Mouse (Mus musculus): ENCODE measurements around the gene Farsa. TPM values are rescaled to one million over a fixed set of nuclear protein-coding genes. Genes with fewer than 3 reads are reported as not detected.
"Not testable (repeated sequence)": the region's sequence is repeated elsewhere in the genome, so short reads cannot be mapped to it uniquely, and the experiment has no call there.

Farsa gene
- total and polyA plus RNA-seq, 2 experiments = 11.0 to 32.4 TPM

GRCm38 (mm10) chr8:84902367-84902919 lies 45.7 kb downstream of the Farsa start:
- H3K4me3 ChIP-seq (ENCODE audit: insufficient read depth, low read depth, low read length) = peak overlapping the region; percentile 94
- no peaks in the 10 kb centered on the region for H3K27me3 ChIP-seq (ENCODE audit: control insufficient read depth, insufficient read depth, low read length)
- TF ChIP-seq CTCF (IDR thresholded peaks at IDR 0.05; ENCODE audit: low read depth, low read length) = no peak
- no peak for TF ChIP-seq POLR2A (IDR thresholded peaks at IDR 0.05; ENCODE audit: extremely low read depth, insufficient read depth, low read length)
- DNase-seq (ENCODE audit: extremely low read depth, low read depth, low spot score) = no peak
- peak overlapping the region; percentile 46; the same call in 1 of the 2 replicates for H3K27ac ChIP-seq (replicated peaks; ENCODE audit: insufficient read depth, low read depth, low read length)
- WGBS = 7% methylated on average over 24 of the region's 24 CpGs
- peaks cover 3% of the 10 kb centered on the region for H3K4me1 ChIP-seq (ENCODE audit: control insufficient read depth, insufficient read depth, low read length)
- H3K36me3 ChIP-seq (ENCODE audit: control insufficient read depth, insufficient read depth, low read length) = no peaks in the 10 kb centered on the region
- peak overlapping the region; percentile 88 for H3K9ac ChIP-seq (ENCODE audit: low read depth, low read length)
- H3K79me2 ChIP-seq (ENCODE audit: control insufficient read depth, insufficient read depth, low read length) = no peaks in the 10 kb centered on the region

GRCm38 (mm10) chr8:84902920-84903661 lies 46.3 kb downstream of the Farsa start:
- peaks cover 3% of the 10 kb centered on the region for H3K4me1 ChIP-seq (ENCODE audit: control insufficient read depth, insufficient read depth, low read length)
- DNase-seq (ENCODE audit: extremely low read depth, low read depth, low spot score) = peak; percentile 73
- H3K27ac ChIP-seq (replicated peaks; ENCODE audit: insufficient read depth, low read depth, low read length) = peak overlapping the region; percentile 65
- no peaks in the 10 kb centered on the region for H3K27me3 ChIP-seq (ENCODE audit: control insufficient read depth, insufficient read depth, low read length)
- no peak for TF ChIP-seq POLR2A (IDR thresholded peaks at IDR 0.05; ENCODE audit: extremely low read depth, insufficient read depth, low read length)
- TF ChIP-seq CTCF (IDR thresholded peaks at IDR 0.05; ENCODE audit: low read depth, low read length) = peak; percentile 86
- H3K79me2 ChIP-seq (ENCODE audit: control insufficient read depth, insufficient read depth, low read length) = no peaks in the 10 kb centered on the region
- peak overlapping the region; percentile 94 for H3K4me3 ChIP-seq (ENCODE audit: insufficient read depth, low read depth, low read length)
- WGBS = under 1% methylated on average over 68 of the region's 68 CpGs
- H3K36me3 ChIP-seq (ENCODE audit: control insufficient read depth, insufficient read depth, low read length) = no peaks in the 10 kb centered on the region
- peak overlapping the region; percentile 88 for H3K9ac ChIP-seq (ENCODE audit: low read depth, low read length)

- H3K36me3 ChIP-seq (ENCODE audit: control insufficient read depth, insufficient read depth, low read length) = no peaks in the 10 kb centered on the region
- no peak overlapping the region for H3K9ac ChIP-seq (ENCODE audit: low read depth, low read length)
- 81% methylated on average over 7 of the region's 7 CpGs for WGBS
- no peaks in the 10 kb centered on the region for H3K27me3 ChIP-seq (ENCODE audit: control insufficient read depth, insufficient read depth, low read length)
- no peak overlapping the region for H3K4me3 ChIP-seq (ENCODE audit: insufficient read depth, low read depth, low read length)
- no peak for DNase-seq (ENCODE audit: extremely low read depth, low read depth, low spot score)
- peaks cover under 1% of the 10 kb centered on the region; the same call in 1 of the 2 replicates for H3K79me2 ChIP-seq (ENCODE audit: control insufficient read depth, insufficient read depth, low read length)
- no peak overlapping the region for H3K27ac ChIP-seq (replicated peaks; ENCODE audit: insufficient read depth, low read depth, low read length)
- H3K4me1 ChIP-seq (ENCODE audit: control insufficient read depth, insufficient read depth, low read length) = peaks cover 6% of the 10 kb centered on the region
- TF ChIP-seq CTCF (IDR thresholded peaks at IDR 0.05; ENCODE audit: low read depth, low read length) (no peak), POLR2A (IDR thresholded peaks at IDR 0.05; ENCODE audit: extremely low read depth, insufficient read depth, low read length) (no peak)
Observed at GRCm38 (mm10) chr8:84904351-84904750, 47.6 kb downstream of the Farsa start.

- no peak for DNase-seq (ENCODE audit: extremely low read depth, low read depth, low spot score)
- no peaks in the 10 kb centered on the region for H3K27me3 ChIP-seq (ENCODE audit: control insufficient read depth, insufficient read depth, low read length)
- H3K27ac ChIP-seq (replicated peaks; ENCODE audit: insufficient read depth, low read depth, low read length) = no peak overlapping the region
- peaks cover 6% of the 10 kb centered on the region for H3K4me1 ChIP-seq (ENCODE audit: control insufficient read depth, insufficient read depth, low read length)
- TF ChIP-seq CTCF (IDR thresholded peaks at IDR 0.05; ENCODE audit: low read depth, low read length) (no peak), POLR2A (IDR thresholded peaks at IDR 0.05; ENCODE audit: extremely low read depth, insufficient read depth, low read length) (no peak)
- no peak overlapping the region for H3K9ac ChIP-seq (ENCODE audit: low read depth, low read length)
- peaks cover 4% of the 10 kb centered on the region; the same call in 1 of the 2 replicates for H3K79me2 ChIP-seq (ENCODE audit: control insufficient read depth, insufficient read depth, low read length)
- 94% methylated on average over 9 of the region's 9 CpGs for WGBS
- no peaks in the 10 kb centered on the region for H3K36me3 ChIP-seq (ENCODE audit: control insufficient read depth, insufficient read depth, low read length)
- no peak overlapping the region for H3K4me3 ChIP-seq (ENCODE audit: insufficient read depth, low read depth, low read length)
Observed at GRCm38 (mm10) chr8:84907037-84907436, 50.2 kb downstream of the Farsa start.

- H3K4me1 ChIP-seq (ENCODE audit: control insufficient read depth, insufficient read depth, low read length) = peaks cover 3% of the 10 kb centered on the region; the same call in 1 of the 2 replicates
- no peaks in the 10 kb centered on the region for H3K36me3 ChIP-seq (ENCODE audit: control insufficient read depth, insufficient read depth, low read length)
Observed at GRCm38 (mm10) chr8:84907493-84907892, 50.7 kb downstream of the Farsa start.

GRCm38 (mm10) chr8:84907979-84908378 lies 51.2 kb downstream of the Farsa start:
- 10% methylated on average over 7 of the region's 7 CpGs for WGBS
- H3K4me3 ChIP-seq (ENCODE audit: insufficient read depth, low read depth, low read length) = peak overlapping the region; percentile 26; the same call in 1 of the 2 replicates
- H3K27ac ChIP-seq (replicated peaks; ENCODE audit: insufficient read depth, low read depth, low read length) = 0 out of 2 replicates have a peak overlapping the region, but pooled peaks have one; percentile 36
- not testable (repeated sequence) for H3K79me2 ChIP-seq (ENCODE audit: control insufficient read depth, insufficient read depth, low read length); H3K27me3 ChIP-seq (ENCODE audit: control insufficient read depth, insufficient read depth, low read length); H3K9ac ChIP-seq (ENCODE audit: low read depth, low read length); H3K36me3 ChIP-seq (ENCODE audit: control insufficient read depth, insufficient read depth, low read length); DNase-seq (ENCODE audit: extremely low read depth, low read depth, low spot score); H3K4me1 ChIP-seq (ENCODE audit: control insufficient read depth, insufficient read depth, low read length)

More at GRCm38 (mm10) chr8:84907493-84907892, 50.7 kb downstream of the Farsa start:
- H3K4me3 ChIP-seq (ENCODE audit: insufficient read depth, low read depth, low read length) = no peak overlapping the region
- 62% methylated on average over 8 of the region's 8 CpGs for WGBS
- H3K79me2 ChIP-seq (ENCODE audit: control insufficient read depth, insufficient read depth, low read length) = peaks cover 4% of the 10 kb centered on the region; the same call in 1 of the 2 replicates
- H3K9ac ChIP-seq (ENCODE audit: low read depth, low read length) = no peak overlapping the region
- TF ChIP-seq POLR2A (IDR thresholded peaks at IDR 0.05; ENCODE audit: extremely low read depth, insufficient read depth, low read length) = no peak
- no peak overlapping the region for H3K27ac ChIP-seq (replicated peaks; ENCODE audit: insufficient read depth, low read depth, low read length)
- no peaks in the 10 kb centered on the region for H3K27me3 ChIP-seq (ENCODE audit: control insufficient read depth, insufficient read depth, low read length)
- DNase-seq (ENCODE audit: extremely low read depth, low read depth, low spot score) = no peak

Data from liver, adult 2 months (tissue).